Mouse (Mus musculus) adrenal gland, adult 8-10 months (tissue): ENCODE data around the gene Trarg1. TPM values are rescaled to one million over a fixed set of nuclear protein-coding genes. Genes with fewer than 3 reads are reported as not detected.

Source experiments
- DNase-seq: peaks from one replicate; pipeline ENCODE4 v3.0.0; 2022
- total RNA-seq, 4 experiments: library from RNA; stranded (reverse); gene quantifications; 2 replicates each; pipeline ENCODE4 v1.2.4; 2022

Gene Trarg1
- total RNA-seq, 4 experiments from 2014 or later, result 15.3 to 88.2 (median 29.8) TPM

- no peak for DNase-seq
Observed at GRCm38 (mm10) chr11:76674704-76675103, 4.9 kb upstream of the Trarg1 start.

DNA sequence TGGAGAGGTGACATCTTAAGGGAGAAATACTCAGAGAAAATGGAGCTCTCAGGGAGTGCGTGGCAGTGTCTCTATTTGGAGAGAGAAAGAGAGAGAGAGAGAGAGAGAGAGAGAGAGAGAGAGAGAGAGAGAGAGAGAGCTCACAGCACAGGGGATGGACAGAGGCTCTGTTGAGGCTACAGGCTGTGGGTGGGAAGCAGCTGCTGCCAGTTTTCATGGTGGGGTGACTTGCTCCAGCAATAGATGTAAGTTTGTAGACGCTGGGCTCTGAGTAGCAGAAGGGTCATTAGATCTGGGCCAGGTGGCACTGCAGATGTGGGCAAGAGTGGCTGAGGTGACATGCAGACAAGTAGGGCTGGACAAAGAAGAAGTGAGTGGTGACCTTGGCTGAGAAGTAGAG lies 6.0 kb downstream of the Trarg1 start:
- DNase-seq, result no peak

GRCm38 (mm10) chr11:76692096-76692495 lies 12.5 kb downstream of the Trarg1 start:
- DNase-seq, result no peak

- no peak for DNase-seq
Observed at GRCm38 (mm10) chr11:76695810-76696209, 16.2 kb downstream of the Trarg1 start.

- DNase-seq, result no peak
Observed at GRCm38 (mm10) chr11:76699626-76700025, 20.0 kb downstream of the Trarg1 start.

DNA sequence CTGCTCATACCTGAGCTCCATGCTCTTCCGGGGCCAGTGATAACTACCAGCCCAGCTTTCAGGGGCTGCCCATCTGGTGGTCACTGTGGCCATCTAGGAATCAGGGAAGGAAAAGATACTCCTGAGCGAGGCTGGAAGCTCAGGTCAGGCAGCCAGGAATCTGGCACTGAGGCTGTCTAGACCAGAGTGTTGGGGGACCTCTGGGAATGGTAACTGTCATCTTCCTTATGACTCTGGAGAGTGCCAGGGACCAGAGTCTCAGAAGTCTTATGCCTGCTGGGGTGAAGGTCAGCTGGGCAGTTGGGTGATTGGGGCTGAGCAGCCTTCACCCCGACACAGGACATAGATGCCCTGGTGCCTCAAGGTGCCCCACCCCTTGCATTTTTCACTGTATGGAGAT lies 28.0 kb downstream of the Trarg1 start:
- DNase-seq, result no peak

- no peak for DNase-seq
Observed at GRCm38 (mm10) chr11:76708066-76708465, 28.5 kb downstream of the Trarg1 start.

DNA sequence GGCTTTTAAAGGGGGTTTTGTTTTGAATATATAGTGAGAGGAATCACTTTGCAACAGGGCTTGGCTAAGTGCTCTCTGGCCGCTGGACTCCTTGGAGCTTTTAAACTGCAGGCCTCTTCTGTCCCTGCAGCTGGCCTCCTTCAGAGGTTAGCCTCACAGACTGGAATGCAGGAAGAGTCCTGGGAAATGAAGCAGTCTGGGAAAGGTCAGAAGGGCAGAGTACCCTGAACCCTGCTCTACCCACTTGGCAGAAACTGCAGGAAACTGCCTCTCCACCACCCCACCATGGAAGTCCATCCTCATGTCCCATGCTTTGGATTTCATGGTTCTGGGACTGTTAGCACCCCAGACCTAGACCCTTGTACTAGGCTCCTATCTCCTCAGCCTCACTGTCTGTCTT lies 29.3 kb downstream of the Trarg1 start:
- no peak for DNase-seq

- DNase-seq, result peak; percentile 33
Observed at GRCm38 (mm10) chr11:76709625-76710452, 30.2 kb downstream of the Trarg1 start.

- DNase-seq, result no peak
Observed at GRCm38 (mm10) chr11:76717000-76717399, 37.4 kb downstream of the Trarg1 start.

DNA sequence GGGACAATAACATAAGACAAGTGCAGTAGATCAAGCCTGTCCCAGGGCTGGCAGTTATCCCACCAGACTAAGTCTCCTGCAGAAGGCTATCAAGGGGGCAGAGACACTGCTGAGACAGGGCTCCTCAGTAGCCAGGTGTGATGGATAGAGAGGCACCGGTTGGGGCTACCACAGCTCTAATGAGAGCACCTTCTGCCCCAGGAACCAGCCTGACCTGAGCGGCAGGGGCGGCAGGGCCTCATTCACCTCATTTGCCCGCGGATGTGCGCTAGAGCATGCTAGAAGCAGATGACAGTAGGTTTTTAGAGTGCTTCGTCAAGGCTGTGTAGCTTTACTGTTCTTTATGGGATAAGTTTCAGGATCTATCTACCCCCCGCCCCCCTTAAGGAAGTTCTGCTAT lies 44.3 kb downstream of the Trarg1 start:
- DNase-seq, result no peak

DNA sequence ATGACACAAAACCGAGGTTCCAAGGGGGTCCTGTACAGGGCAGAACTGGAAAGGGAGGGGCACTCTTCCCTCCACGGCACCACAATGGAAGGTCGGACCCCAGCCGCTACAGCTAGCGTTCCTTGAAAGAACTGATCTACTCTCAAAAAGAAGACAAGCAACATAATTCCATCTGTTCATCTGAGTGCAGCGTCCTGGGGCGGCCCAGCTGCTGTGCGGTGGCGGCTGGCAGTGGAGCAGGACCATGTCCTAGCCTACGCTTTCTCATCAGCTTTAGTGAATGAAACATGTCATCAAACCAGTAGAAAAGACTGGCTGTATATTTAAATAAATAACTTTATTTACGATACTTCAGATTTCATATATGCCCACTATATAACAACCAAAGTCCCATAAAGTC lies 48.5 kb downstream of the Trarg1 start:
- DNase-seq, result no peak

GRCm38 (mm10) chr11:76730650-76731049 lies 51.0 kb downstream of the Trarg1 start:
- no peak for DNase-seq

GRCm38 (mm10) chr11:76734560-76734959 lies 55.0 kb downstream of the Trarg1 start:
- DNase-seq, result no peak

- no peak for DNase-seq
Observed at GRCm38 (mm10) chr11:76735753-76736324, 56.2 kb downstream of the Trarg1 start.

DNA sequence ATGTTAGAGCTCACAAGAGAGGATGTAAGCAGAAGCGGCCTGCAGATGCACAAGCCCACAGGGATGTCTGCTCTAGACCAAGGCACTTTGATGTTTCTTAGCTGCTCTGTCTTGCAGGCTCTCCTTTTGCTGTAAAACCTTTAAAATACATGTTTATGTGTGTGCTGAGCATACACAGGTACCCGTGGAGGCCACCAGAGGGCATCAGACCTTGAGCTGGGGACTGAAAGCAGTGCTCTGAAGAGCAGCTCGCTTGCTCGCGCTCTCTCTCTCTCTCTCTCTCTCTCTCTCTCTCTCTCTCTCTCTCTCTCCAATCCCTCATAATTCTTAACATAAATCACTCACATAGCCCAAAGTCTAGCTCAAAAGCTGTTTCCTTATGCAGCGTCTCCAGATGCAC lies 59.5 kb downstream of the Trarg1 start:
- no peak for DNase-seq

DNA sequence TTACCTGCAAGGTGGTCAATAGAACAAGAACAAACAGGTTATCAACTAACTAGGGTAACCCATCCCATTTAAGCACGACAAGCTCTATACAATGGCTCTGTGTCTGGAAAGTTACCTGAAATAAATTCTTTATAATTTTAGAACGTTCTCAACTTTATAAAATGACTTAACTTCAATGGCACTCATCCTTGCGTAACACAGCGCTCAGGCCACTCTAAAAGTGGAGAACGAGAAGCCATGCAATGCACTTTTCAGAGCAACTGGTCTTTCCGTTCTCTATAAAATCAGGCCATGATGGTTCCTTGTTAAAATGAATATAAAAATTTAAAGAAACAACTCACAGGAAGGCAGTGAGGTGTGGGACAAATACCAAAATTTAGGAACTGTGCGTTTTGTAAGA lies 62.9 kb downstream of the Trarg1 start:
- no peak for DNase-seq

DNA sequence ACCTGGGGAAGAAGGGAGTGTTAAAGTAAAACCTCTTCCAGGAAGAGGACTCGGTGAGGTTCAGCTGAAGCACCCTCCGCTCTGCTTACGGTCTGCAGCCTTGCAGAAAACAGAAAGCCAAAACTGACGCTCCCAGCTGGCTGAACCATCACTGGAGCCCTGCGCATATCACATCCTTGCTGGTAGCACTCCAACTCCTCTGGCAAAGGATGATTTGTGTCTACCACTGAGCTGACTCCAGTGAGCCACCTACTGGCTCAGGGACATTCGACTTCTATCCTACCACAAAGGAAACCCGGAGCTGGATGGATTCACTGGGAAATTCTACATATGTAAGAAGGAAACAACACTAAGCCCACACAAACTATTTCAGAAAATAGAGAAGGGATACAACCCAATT lies 64.9 kb downstream of the Trarg1 start:
- peak; percentile 6 for DNase-seq

- no peak for DNase-seq
Observed at GRCm38 (mm10) chr11:76745921-76746320, 66.3 kb downstream of the Trarg1 start.

Other genes starting within 250 kb of the Trarg1 start
- 100 to 1,000 TPM in 2 of 4 experiments, 10 to 100 TPM in 2; 69.2 to 138 (median 95.9) TPM for gene Abr, start 57.5 kb upstream of the Trarg1 start, total RNA-seq
- not detected for gene Bhlha9, start 7.3 kb upstream of the Trarg1 start, total RNA-seq
- gene Gosr1, start 83.8 kb downstream of the Trarg1 start, total RNA-seq, result 10 to 100 TPM; 57.9 to 78.0 (median 74.5) TPM
- 10 to 100 TPM; 35.5 to 54.1 (median 45.7) TPM for gene Cpd, start 167.2 kb downstream of the Trarg1 start, total RNA-seq
- under 1 TPM; 0.34 to 0.66 (median 0.60) TPM for gene Tmigd1, start 222.4 kb downstream of the Trarg1 start, total RNA-seq
- gene Blmh, start 245.0 kb downstream of the Trarg1 start, total RNA-seq, result 10 to 100 TPM; 39.2 to 45.7 (median 42.8) TPM